Mouse (Mus musculus): ENCODE results near the gene Col17a1. TPM values are rescaled to one million over a fixed set of nuclear protein-coding genes. Genes with fewer than 3 reads are reported as not detected.

The Col17a1 gene
- polyA plus RNA-seq, 1 experiment: 0.90 TPM

DNA sequence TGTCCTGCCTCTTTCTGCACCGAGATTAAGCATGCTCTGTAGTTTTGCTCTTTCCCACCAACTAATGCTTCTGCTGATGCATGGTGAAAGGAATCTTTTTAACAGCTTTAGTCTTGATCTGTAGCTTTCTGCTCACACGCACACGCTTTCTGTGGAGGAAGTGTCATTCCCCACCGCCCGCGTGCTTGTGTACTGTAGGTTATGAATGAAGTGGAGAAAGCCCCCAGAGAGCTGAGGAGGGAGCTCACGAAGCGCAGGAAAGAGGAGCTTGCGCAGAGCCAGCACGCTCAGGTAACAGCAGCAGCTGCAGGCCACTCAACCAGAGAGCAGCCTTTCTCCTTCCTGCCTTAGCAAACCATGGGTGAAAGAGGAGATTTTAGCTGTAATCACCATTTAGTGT lies 64.4 kb downstream of the Col17a1 start:
- H3K27ac ChIP-seq (ENCODE audit: insufficient read depth, low read length): no peak overlapping the region
- no peak for TF ChIP-seq POLR2A (IDR thresholded peaks at IDR 0.05; ENCODE audit: extremely low read depth, insufficient read depth, low read length)
- no peak for TF ChIP-seq CTCF (IDR thresholded peaks at IDR 0.05; ENCODE audit: extremely low read depth, insufficient read depth, low read length)
- no peaks in the 10 kb centered on the region for H3K4me1 ChIP-seq (ENCODE audit: control insufficient read depth, insufficient read depth, low read length)
- no peak overlapping the region for H3K4me3 ChIP-seq (ENCODE audit: insufficient read depth, low read length)

DNA sequence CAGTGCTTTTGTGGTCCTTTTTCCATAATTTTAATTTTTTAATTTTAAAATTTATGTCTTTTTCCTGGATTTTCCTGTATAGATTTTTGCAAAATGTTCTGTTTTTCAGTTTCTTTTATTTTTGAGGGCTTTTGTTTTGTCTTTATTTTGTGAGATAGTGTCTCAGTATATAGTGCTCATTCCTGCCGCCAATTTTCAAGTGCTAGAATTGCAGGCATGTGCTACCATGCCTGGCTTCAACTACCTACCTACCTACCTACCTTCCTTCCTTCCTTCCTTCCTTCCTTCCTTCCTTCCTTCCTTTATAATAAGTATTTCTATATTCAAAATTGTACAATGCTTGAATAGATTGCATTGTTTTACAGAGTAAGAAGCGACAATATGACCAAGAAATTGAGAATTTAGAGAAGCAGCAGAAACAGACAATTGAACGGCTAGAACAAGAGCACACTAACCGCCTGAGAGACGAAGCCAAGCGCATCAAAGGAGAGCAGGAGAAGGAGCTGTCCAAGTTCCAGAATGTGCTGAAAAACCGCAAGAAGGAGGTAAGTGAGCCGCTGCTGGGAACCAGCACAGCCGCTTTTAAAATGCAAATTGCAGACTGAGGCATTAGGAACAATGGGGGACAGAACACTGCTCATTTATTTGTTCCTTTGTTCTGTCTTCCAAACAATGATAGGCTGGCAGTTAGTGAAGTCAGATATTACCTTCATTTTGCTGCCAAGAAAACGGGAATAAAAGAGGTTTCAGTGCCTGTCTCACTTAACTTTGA lies 66.8 kb downstream of the Col17a1 start:
- no peaks in the 10 kb centered on the region for H3K4me1 ChIP-seq (ENCODE audit: control insufficient read depth, insufficient read depth, low read length)
- TF ChIP-seq CTCF (IDR thresholded peaks at IDR 0.05; ENCODE audit: extremely low read depth, insufficient read depth, low read length) (no peak), POLR2A (IDR thresholded peaks at IDR 0.05; ENCODE audit: extremely low read depth, insufficient read depth, low read length) (no peak)
- no peak overlapping the region for H3K4me3 ChIP-seq (ENCODE audit: insufficient read depth, low read length)
- no peak overlapping the region for H3K27ac ChIP-seq (ENCODE audit: insufficient read depth, low read length)

GRCm38 (mm10) chr19:47621478-47621877 lies 70.4 kb downstream of the Col17a1 start:
- H3K4me1 ChIP-seq (ENCODE audit: control insufficient read depth, insufficient read depth, low read length): no peaks in the 10 kb centered on the region
- no peak overlapping the region for H3K27ac ChIP-seq (ENCODE audit: insufficient read depth, low read length)
- no peak overlapping the region for H3K4me3 ChIP-seq (ENCODE audit: insufficient read depth, low read length)
- TF ChIP-seq POLR2A (IDR thresholded peaks at IDR 0.05; ENCODE audit: extremely low read depth, insufficient read depth, low read length) (no peak), CTCF (IDR thresholded peaks at IDR 0.05; ENCODE audit: extremely low read depth, insufficient read depth, low read length) (no peak)

DNA sequence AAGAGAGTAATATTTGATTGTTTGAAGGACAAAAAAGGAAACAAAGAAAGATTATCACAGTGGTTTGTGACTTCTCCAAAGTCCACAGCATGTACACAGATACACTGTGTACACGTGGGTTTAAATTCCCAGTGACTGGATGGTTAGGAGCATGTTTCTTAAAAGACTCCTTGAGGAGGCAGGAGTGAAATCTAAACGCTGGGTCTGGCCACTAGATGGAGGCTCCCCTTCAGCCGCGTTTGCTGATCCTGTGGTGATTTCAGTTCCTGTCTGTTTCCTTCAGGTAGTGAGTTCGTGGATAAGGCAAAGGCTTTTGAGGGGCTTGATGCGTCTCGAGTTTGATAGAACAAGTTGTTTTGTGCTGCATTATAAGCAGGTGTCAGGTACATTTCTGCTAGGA lies 78.5 kb downstream of the Col17a1 start:
- Histone ChIP-seq H3K4me1 (ENCODE audit: control insufficient read depth, insufficient read depth, low read length) (no peaks in the 10 kb centered on the region; the same call in 1 of the 2 replicates), H3K4me3 (ENCODE audit: insufficient read depth, low read length) (no peak overlapping the region), H3K27ac (ENCODE audit: insufficient read depth, low read length) (no peak overlapping the region)
- TF ChIP-seq POLR2A (IDR thresholded peaks at IDR 0.05; ENCODE audit: extremely low read depth, insufficient read depth, low read length): no peak
- TF ChIP-seq CTCF (IDR thresholded peaks at IDR 0.05; ENCODE audit: extremely low read depth, insufficient read depth, low read length): no peak

DNA sequence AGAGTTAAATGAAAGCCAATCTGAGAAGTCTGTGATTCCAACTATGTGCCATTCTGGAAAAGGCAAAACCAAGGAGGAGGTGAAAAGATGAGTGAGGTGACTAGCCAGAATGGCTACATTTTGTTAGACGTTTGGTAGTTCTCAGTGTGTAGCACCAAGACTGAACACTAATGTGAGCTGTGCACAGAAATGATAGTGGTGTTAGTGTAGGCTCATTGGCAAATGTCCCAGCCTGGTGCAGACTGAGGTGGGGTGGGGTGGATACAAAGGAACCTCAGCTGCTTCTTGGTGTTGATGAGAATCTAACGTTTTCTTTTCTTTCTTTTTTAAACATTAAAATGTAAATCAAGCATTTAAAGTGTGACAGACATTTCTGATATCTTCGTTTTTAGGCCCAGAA lies 83.4 kb downstream of the Col17a1 start:
- TF ChIP-seq POLR2A (IDR thresholded peaks at IDR 0.05; ENCODE audit: extremely low read depth, insufficient read depth, low read length) (no peak), CTCF (IDR thresholded peaks at IDR 0.05; ENCODE audit: extremely low read depth, insufficient read depth, low read length) (no peak)
- Histone ChIP-seq H3K27ac (ENCODE audit: insufficient read depth, low read length) (no peak overlapping the region), H3K4me3 (ENCODE audit: insufficient read depth, low read length) (no peak overlapping the region), H3K4me1 (ENCODE audit: control insufficient read depth, insufficient read depth, low read length) (no peaks in the 10 kb centered on the region; the same call in 1 of the 2 replicates)

Other genes starting within 250 kb of the Col17a1 start
- gene Sh3pxd2a, start 227.7 kb downstream of the Col17a1 start, polyA plus RNA-seq (2012; rRNA removed): 12.2 and 13.4 TPM in 2 replicates
- 17.7 and 19.5 TPM in 2 replicates for gene Stn1, start 154.6 kb downstream of the Col17a1 start, polyA plus RNA-seq (2012; rRNA removed)
- gene Slk, start 112.4 kb downstream of the Col17a1 start, polyA plus RNA-seq (2012; rRNA removed): 34.5 and 34.6 TPM in 2 replicates
- gene Sfr1, start 39.6 kb upstream of the Col17a1 start, polyA plus RNA-seq (2012; rRNA removed): 64.9 and 69.6 TPM in 2 replicates
- 47.8 and 51.4 TPM in 2 replicates for gene Gsto1, start 162.9 kb upstream of the Col17a1 start, polyA plus RNA-seq (2012; rRNA removed)
- gene Gsto2, start 173.4 kb upstream of the Col17a1 start, polyA plus RNA-seq (2012; rRNA removed): 2.5 and 3.2 TPM in 2 replicates
- gene Cfap43, start 227.2 kb upstream of the Col17a1 start, polyA plus RNA-seq (2012; rRNA removed): 0.44 and 0.94 TPM in 2 replicates
- 0.78 and 0.79 TPM in 2 replicates for gene Itprip, start 227.2 kb upstream of the Col17a1 start, polyA plus RNA-seq (2012; rRNA removed)
- gene Cfap58, start 245.6 kb upstream of the Col17a1 start, polyA plus RNA-seq (2012; rRNA removed): 0.17 and 0.19 TPM in 2 replicates